Mouse (Mus musculus) MEL-GATA-1-ER (cell line): Measurements from ENCODE around the gene Drd3.
A peak's percentile ranks its signal among the peaks of the same experiment; 100 is the strongest.

Source experiments
- DNase-seq: peaks from one replicate; pipeline ENCODE4 v3.0.0-alpha.2; 2012; ENCODE audit warnings: low read depth; ENCODE audit errors: extremely low read depth

Drd3 gene

GRCm38 (mm10) chr16:43801137-43801536, 47.3 kb downstream of the Drd3 start:
- DNase-seq = no peak

DNA sequence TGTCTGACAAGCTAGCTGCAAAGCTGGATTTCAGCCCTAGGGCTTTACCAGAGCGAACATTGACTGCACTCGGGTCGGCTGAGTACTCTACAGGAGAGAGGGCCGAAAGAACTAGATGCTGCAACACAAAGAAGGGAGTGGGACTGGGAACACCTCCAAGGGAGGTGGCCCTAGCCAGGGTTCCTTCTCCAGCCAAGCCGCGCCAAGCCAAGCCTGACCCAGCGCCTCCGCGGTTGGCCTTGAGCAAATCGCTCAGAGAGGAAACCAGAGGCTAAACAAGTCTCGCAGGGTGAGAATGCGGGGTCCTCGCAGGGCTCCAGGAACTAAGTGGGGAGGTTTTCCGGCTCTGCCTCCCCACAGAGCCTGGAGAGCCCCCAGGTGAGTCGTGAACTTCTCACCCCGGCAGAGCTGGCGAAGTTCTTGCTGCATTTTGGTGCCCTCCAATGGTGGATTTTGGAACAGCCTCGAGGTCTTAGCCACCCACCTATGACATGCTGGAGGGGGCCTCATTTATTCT, 48.0 kb downstream of the Drd3 start:
- peak; percentile 15 for DNase-seq

GRCm38 (mm10) chr16:43802466-43802865, 48.6 kb downstream of the Drd3 start:
- DNase-seq = no peak

- no peak for DNase-seq
These were observed 50.5 kb downstream of the Drd3 start for GRCm38 (mm10) chr16:43804364-43804763.

DNA sequence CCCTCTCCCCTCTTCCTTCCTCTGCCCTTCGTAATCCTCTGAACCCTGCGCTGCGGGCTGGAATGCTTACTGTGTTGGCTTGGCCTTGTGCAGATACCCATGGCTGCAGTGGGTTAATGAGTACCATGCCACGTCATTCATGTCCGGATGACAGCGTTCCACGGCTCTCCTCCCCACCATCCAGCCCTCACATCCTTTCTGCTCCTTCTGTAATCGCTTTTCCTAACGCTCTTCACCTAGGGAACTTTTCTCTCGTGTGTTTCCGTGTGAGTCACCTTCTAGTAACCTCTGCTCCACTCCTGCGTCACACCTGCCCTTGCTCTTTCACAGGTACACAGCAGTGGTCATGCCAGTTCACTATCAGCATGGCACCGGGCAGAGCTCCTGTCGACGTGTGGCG, 53.2 kb downstream of the Drd3 start:
- DNase-seq = no peak

DNA sequence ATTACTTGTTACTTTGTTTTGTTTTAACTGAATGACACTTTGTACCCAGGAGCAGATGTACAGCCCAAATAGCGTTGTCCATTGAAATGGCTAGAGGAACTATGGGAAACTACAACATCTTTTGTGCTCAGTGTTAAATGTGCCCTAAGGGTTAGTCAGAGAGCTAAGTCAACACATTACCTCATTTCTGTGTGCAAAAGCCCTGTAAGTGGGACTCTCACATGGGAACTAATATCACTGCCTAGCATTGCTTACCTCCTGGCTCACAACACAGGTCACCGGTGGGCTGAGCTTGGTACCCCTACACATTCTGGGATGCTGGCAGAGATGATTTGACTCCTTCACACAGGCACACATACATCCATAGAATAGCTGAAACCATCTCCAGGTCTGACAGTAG, 55.6 kb downstream of the Drd3 start:
- no peak for DNase-seq

DNA sequence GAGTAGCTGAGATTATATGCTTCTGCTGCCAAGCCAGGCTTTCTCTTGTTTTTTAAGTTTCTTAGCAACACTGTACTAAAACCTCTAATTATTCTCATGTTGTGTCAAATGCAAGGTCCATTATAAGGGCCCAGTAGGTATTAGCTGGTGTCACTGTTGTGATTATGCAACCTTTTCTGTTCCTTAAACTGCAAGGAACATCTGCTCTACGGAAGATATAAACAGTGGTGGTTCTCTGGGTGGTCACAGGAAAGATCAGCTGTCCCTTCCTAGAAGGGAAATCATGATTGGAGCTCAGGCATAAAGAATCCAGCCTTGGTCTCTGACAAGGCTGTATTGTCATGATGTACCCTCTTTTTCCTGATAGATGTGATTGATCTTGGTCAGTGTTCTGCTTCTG, 57.6 kb downstream of the Drd3 start:
- no peak for DNase-seq

GRCm38 (mm10) chr16:43814644-43815043, 60.8 kb downstream of the Drd3 start:
- DNase-seq = no peak

DNA sequence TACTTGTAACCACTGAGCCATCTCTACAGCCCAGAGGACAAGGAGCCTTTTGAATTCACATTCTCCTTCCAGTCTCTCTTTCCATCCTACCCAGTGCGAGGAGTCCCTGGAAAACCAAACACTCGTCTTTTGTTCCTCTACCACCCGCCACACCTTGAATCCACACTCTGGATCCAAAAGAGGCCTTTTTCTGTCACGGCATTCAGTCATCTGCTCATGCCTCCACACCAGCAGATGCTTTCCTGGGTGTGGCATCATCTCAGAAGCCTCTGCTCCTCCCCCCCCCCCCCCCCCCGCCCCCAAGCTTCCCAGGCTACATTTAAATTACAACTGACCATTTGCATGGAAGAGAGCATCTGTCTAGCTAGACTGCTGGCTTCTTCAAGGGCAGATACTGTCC, 62.5 kb downstream of the Drd3 start:
- no peak for DNase-seq

DNA sequence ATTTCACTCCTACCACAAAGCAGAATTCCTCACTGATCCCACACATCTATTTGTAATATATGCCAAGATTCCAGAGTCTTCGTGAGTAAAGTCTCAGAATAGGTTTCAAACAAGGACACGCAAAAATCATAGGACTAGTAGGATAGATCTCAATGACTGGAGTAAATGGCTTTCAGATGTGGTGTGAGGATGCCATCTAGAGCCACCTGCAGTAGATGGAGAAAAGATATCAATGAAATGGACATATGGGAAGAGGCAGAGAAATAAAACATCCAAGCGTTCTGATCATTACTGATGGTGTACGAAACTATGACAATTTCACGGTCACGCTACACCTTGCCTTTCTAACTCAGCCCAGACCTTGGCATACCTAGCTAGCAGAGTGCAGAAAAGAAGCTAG, 64.6 kb downstream of the Drd3 start:
- no peak for DNase-seq

DNA sequence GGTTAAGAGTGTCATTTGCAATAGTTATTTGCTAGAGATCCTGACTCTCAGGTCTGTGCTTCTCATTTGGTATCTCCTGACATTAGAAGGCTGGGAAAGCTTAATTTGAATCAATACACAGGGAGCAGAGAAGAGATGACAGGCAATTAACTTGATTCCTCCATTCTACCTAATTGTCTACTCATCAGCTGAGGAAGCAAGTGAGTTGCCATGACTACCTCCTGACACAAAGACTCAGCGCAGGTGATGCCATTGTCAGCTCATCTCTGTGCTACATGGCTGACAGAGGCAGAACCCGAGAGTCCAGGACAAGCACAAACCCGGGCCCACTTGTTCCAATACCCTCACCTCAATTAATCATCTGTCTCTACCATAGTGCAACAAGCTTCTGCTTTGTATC, 73.7 kb downstream of the Drd3 start:
- no peak for DNase-seq

DNA sequence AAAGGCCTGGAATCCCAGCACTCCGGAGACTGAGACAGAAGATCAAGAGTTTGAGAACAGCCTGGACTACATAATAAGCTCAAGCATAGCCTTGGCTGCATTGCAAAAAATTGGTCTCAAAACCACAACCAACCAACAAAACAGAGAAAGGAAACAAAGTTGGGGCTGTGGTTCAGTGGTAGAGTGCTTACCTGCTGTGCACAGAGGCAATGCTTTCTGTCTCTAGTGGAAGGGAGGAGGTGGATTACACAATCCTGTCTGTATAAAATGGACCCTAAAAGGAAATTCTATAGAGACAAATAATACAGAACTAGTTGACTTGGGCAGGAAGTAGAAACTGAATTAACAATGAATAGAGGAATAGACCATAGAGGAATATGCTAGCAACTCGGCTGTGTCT, 78.1 kb downstream of the Drd3 start:
- no peak for DNase-seq

GRCm38 (mm10) chr16:43841236-43841635, 87.4 kb downstream of the Drd3 start:
- DNase-seq = peak; percentile 67

DNA sequence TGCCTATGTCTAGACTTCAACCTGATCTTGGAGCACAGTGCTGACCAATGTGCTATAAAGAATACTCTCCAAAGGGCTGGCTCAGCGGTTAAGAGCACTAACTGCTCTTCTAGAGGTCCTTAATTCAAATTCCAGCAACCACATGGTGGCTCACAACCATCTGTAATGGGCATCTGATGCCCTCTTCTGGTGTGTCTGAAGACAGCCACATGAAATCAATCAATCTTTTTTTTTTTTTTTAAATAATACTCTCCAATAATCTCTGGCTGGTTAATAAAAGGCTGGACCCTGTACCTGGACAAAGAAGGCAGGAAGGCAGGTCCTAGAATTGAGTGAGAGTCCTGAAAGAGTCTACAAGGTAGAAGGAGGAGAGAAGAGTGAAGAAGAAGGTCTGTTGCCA, 96.0 kb downstream of the Drd3 start:
- no peak for DNase-seq

GRCm38 (mm10) chr16:43858941-43859476, 105.2 kb downstream of the Drd3 start:
- no peak for DNase-seq

DNA sequence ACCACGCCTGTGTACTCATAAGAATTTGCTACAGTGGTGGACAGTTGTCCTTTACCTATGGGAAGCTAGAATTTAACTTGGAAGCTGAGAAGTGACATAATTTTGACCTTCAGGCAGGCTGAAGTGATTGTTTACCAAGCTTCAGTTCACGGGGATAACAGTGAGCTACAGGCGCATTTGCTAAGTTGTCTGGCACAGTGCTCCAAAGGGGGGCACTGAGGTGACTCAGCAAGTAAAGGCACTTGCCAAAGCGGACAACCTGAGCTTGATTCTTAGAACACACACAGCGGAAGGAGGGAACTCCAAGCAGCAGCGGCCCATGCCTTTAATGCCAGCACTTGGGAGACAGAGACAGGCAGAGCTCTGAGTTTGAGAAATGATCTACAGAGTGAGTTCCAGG, 106.8 kb downstream of the Drd3 start:
- DNase-seq = no peak

- DNase-seq = no peak
These were observed 116.0 kb downstream of the Drd3 start for GRCm38 (mm10) chr16:43869805-43870204.

- no peak for DNase-seq
These were observed 117.6 kb downstream of the Drd3 start for GRCm38 (mm10) chr16:43871419-43871818.
